Mouse (Mus musculus) frontal cortex, adult (tissue): ENCODE data around the gene Laptm4a.
A peak's percentile ranks its signal among the peaks of the same experiment; 100 is the strongest.

Experiments
- ATAC-seq: cut with Nextera tagmentation; 2 replicates; pipeline ENCODE4 v1.9.2; 2017; ENCODE audit warnings: mild to moderate bottlenecking, moderate library complexity, mixed read lengths; ENCODE audit not compliant: low TSS enrichment

Gene Laptm4a

DNA sequence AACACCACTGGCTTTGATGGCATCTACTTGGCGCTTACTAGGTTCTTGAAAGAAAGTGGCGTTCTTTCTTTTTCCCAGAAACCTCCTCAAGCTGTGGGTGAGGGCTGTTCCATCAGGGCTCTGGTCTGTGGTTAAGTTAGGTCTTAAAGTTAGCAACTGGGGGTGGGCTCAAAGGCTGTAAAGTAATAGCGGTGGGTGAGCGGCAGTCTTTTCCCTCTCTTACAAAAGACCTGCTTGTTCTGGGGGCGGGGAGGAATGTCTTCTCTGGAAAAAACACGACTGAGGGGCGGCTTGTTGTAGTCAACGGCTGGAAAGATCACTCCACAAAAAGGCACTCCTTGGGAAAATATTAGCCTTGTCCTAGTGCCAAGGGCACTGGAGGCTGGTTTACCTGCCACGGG is 32.7 kb downstream of the Laptm4a start:
- no peak for ATAC-seq

DNA sequence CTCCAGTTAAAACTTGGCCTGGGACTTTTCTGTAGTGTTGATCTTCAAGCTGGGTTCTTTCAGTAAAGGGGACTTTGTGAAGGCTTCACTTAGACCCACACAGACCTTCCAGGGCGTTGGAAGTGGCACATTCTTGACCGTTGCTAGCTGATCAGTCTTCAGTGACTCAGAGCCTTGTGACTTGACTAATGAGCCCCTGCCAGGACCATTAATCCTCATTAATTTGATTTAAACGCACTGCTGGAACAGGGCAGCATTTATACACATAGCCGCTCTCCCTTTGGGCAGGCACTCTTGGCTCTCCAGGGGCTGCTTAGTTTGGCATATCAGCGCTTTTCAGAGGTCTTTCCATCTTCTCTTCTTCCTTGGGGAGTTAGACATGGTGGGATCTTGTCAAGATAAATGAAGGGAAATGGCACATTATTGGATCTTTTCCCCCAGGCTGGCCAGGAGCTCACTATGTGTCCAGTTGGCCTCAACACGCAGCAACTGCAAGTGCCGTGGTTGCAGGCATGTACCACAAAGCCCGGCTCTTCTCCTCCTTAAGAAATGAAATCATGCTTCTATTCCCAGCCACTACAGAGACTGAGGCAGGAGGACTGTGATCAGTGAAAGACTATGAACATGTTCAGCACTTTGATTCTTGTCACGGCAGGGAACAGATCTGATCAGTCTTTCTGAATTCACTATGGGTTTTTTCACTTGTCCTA is 40.3 kb downstream of the Laptm4a start:
- no peak for ATAC-seq

DNA sequence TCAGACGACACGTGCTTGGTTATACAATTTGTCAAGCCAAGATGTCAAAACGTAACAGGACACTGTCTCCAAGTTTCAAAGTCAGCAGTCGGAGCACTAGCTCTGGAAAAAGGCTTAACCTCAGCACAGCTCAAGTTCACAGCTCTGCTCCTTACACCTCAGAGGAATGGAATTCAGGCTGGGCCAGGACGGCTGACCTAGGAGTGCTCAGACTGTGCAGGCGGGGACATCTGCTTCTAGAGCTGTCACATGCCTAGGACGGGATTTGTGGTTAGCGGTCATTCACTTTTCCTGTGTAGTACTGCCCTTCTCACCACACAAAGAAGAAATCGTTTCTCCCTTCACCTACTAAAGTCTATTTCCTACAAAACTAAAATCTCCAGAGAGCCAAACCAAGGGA is 48.4 kb downstream of the Laptm4a start:
- ATAC-seq, result no peak

DNA sequence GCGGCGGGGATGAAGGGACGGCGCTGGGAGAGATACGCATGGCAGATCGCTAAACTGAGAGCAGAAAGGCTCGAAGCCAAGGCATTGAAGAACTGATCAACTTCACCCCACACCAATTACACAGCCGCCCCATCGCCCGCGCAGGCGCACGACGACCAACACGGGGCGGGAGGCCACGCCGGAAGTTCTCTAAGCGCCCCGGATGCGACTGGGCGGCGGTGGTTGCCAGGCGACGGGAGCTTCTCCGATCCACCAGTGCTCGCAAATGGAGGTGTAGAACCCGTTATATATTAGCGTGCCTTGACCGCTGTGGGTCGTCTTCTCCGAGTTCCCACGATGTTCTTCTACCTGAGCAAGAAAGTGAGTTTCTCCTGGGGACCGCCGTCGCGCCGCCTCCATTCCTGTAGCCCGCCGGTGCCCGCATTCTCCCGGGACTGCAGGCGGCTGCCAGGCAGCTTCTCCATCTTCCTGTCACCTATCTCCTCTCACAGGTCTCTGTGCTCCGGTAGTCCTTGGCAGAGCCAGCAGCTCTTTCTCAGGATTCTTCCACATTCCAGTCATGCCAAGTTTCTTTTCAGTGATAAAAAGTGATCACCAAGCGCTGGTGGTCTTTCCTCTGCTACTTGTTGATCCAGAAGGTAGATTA is 52.5 kb downstream of the Laptm4a start, which contains the start of gene Wdr35:
Gene Wdr35, plus strand, starts transcription at position 73 of the 646 bp plus-strand sequence.
- ATAC-seq, result peak; percentile 99

DNA sequence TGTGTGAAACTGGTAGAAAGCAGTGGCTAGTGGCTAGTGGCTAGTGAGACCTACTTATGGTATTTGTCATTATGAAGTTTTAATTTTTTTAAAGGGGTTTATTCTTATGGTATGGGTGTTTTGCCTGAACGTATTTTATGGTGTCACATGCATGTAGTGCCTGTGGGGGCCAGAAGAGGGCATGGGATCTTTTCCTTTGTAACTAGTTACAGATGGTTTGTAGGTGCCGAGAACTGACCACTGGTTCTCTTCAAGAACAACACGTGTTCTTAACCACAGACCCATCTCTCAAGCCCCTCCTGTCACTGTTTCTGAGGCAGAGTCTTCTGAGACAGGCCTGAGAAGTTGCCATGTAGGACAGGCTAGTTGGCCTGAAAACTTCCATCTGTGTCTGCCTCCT is 53.6 kb downstream of the Laptm4a start:
- ATAC-seq, result no peak
